Mouse (Mus musculus): ENCODE results near the gene Agpat3.
A peak's percentile ranks its signal among the peaks of the same experiment; 100 is the strongest.
"Not testable (repeated sequence)": the region's sequence is repeated elsewhere in the genome, so short reads cannot be mapped to it uniquely, and the experiment has no call there.

Gene Agpat3

GRCm38 (mm10) chr10:78360290-78360711, 8.0 kb upstream of the Agpat3 start:
- no peak for DNase-seq

GRCm38 (mm10) chr10:78358999-78359398, 6.7 kb upstream of the Agpat3 start:
- DNase-seq, result not testable (repeated sequence)

- no peak for DNase-seq
Observed at GRCm38 (mm10) chr10:78358266-78358665, 6.0 kb upstream of the Agpat3 start.

GRCm38 (mm10) chr10:78357742-78358141, 5.5 kb upstream of the Agpat3 start:
- DNase-seq, result no peak

GRCm38 (mm10) chr10:78355931-78356593, 3.8 kb upstream of the Agpat3 start:
- peak; percentile 80 for DNase-seq

GRCm38 (mm10) chr10:78353196-78353595, 907 bp upstream of the Agpat3 start:
- no peak for DNase-seq

GRCm38 (mm10) chr10:78352666-78353030, 359 bp upstream of the Agpat3 start:
- DNase-seq, result no peak

GRCm38 (mm10) chr10:78351564-78351886, 764 bp downstream of the Agpat3 start:
- DNase-seq, result no peak

- DNase-seq, result no peak
Observed at GRCm38 (mm10) chr10:78350796-78351556, 1.3 kb downstream of the Agpat3 start.

GRCm38 (mm10) chr10:78349464-78350165, 2.7 kb downstream of the Agpat3 start:
- peak; percentile 78 for DNase-seq

- no peak for DNase-seq
Observed at GRCm38 (mm10) chr10:78348211-78348610, 4.1 kb downstream of the Agpat3 start.

- peak; percentile 60 for DNase-seq
Observed at GRCm38 (mm10) chr10:78347486-78347885, 4.8 kb downstream of the Agpat3 start.

GRCm38 (mm10) chr10:78345466-78345865, 6.8 kb downstream of the Agpat3 start:
- DNase-seq, result no peak

- no peak for DNase-seq
Observed at GRCm38 (mm10) chr10:78342091-78342490, 10.2 kb downstream of the Agpat3 start.

GRCm38 (mm10) chr10:78338180-78338579, 14.1 kb downstream of the Agpat3 start:
- DNase-seq, result peak; percentile 62

- no peak for DNase-seq
Observed at GRCm38 (mm10) chr10:78334923-78335561, 17.2 kb downstream of the Agpat3 start.

- DNase-seq, result no peak
Observed at GRCm38 (mm10) chr10:78331577-78331976, 20.7 kb downstream of the Agpat3 start.

- DNase-seq, result no peak
Observed at GRCm38 (mm10) chr10:78329305-78329704, 23.0 kb downstream of the Agpat3 start.

GRCm38 (mm10) chr10:78328011-78328575, 24.2 kb downstream of the Agpat3 start:
- no peak for DNase-seq

- DNase-seq, result no peak
Observed at GRCm38 (mm10) chr10:78325916-78326647, 26.2 kb downstream of the Agpat3 start.

GRCm38 (mm10) chr10:78324556-78325164, 27.6 kb downstream of the Agpat3 start:
- DNase-seq, result peak; percentile 59
